In the genomic region with DNA sequence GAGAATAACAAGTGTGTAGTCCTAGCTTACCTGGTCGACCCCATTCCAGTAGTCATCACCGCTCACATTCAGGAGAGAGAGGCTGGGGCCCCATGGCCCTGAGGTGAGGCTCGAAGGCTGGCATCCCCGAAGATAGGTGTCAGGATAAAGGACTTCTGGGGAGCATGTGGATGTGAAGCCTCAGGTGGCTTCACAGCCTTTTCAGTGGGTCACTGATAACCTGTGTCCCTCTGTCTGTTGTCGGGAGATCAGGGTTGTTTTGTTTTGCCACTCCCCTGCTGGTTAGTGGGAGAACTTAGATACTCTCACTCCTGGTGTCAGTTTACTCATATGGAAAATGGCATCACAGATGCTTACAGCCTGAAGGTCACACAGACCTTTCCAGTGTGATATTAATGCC, we compare ENCODE assay signal across 18 mouse cellular contexts. TPM values are rescaled to one million over a fixed set of nuclear protein-coding genes. Genes with fewer than 3 reads are reported as not detected.
DNase-seq lines count a peak whose midpoint lies in the region; ATAC-seq lines count a peak whose summit lies in the region.
"Had no signal": no experiment of that assay in that cellular context is flagged by ENCODE, and none has a peak within 500 bp of the region (broad histone marks: within the 10 kb centered on the region; RNA-seq: fewer than 3 reads in every experiment).

No protein-coding gene starts in this region.

- peak; percentile 52 for ATAC-seq in liver, embryonic 11.5 days (replicated peaks; ENCODE audit: low FRiP score)
- ATAC-seq in neural tube, embryonic 14.5 days (ENCODE audit: low read depth), result peak; percentile 25; the same call in 1 of the 2 replicates
- peak; percentile 44 for ATAC-seq in liver, embryonic 15.5 days (ENCODE audit: insufficient read depth)
- peak; percentile 62 for ATAC-seq in megakaryocyte-erythroid progenitor cell, adult 5-6 weeks (replicated peaks; ENCODE audit: low FRiP score, low TSS enrichment, poor library complexity, severe bottlenecking)
- ATAC-seq: inflammation-experienced regulatory T-cells, adult 6 months had no signal

- peak overlapping the region; percentile 60 for H3K27ac ChIP-seq in liver, embryonic 11.5 days (ENCODE audit: low read depth, low read length)
- peak overlapping the region; percentile 48; the same call in 1 of the 2 replicates for H3K27ac ChIP-seq in neural tube, embryonic 14.5 days (ENCODE audit: low read depth, low read length)
- H3K27ac ChIP-seq in liver, embryonic 15.5 days (replicated peaks), result peak overlapping the region; percentile 29

- WGBS in liver, embryonic 11.5 days, result 55% methylated on average over 5 of the region's 5 CpGs
- 75% methylated on average over 5 of the region's 5 CpGs for WGBS in neural tube, embryonic 14.5 days
- 32% methylated on average over 5 of the region's 5 CpGs for WGBS in liver, embryonic 15.5 days (ENCODE audit: insufficient replicate concordance)

- no peaks in the 10 kb centered on the region for H3K9me3 ChIP-seq in liver, embryonic 11.5 days (ENCODE audit: control insufficient read depth, low read length)
- no peaks in the 10 kb centered on the region for H3K9me3 ChIP-seq in neural tube, embryonic 14.5 days (ENCODE audit: control insufficient read depth, low read length)
- H3K9me3 ChIP-seq in liver, embryonic 15.5 days (replicated peaks), result no peaks in the 10 kb centered on the region

- peaks cover 45% of the 10 kb centered on the region for H3K4me1 ChIP-seq in liver, embryonic 11.5 days (replicated peaks; ENCODE audit: control insufficient read depth, insufficient read depth, low read length)
- peaks cover 16% of the 10 kb centered on the region; the same call in 1 of the 2 replicates for H3K4me1 ChIP-seq in neural tube, embryonic 14.5 days (ENCODE audit: control insufficient read depth, insufficient read depth, low read length)
- H3K4me1 ChIP-seq in liver, embryonic 15.5 days (replicated peaks), result peaks cover 54% of the 10 kb centered on the region

- no peaks in the 10 kb centered on the region for H3K27me3 ChIP-seq in liver, embryonic 11.5 days (replicated peaks; ENCODE audit: control insufficient read depth, insufficient read depth, low read length)
- H3K27me3 ChIP-seq in neural tube, embryonic 14.5 days (ENCODE audit: control insufficient read depth, insufficient read depth, low read length), result no peaks in the 10 kb centered on the region
- 0 out of 2 replicates have a peak, but pooled peaks cover 3% of the 10 kb centered on the region for H3K27me3 ChIP-seq in liver, embryonic 15.5 days

- H3K36me3 ChIP-seq in liver, embryonic 11.5 days (ENCODE audit: control insufficient read depth, insufficient read depth, low read length), result no peaks in the 10 kb centered on the region
- H3K36me3 ChIP-seq in neural tube, embryonic 14.5 days (ENCODE audit: control insufficient read depth, insufficient read depth, low read length), result no peaks in the 10 kb centered on the region
- no peaks in the 10 kb centered on the region for H3K36me3 ChIP-seq in liver, embryonic 15.5 days (replicated peaks)

- H3K9ac ChIP-seq in liver, embryonic 11.5 days (ENCODE audit: low read depth, low read length), result no peak overlapping the region
- H3K9ac ChIP-seq in neural tube, embryonic 14.5 days (replicated peaks; ENCODE audit: low read depth, low read length), result no peak overlapping the region
- H3K9ac ChIP-seq in liver, embryonic 15.5 days, result no peak overlapping the region

- intact Hi-C loops in left cerebral cortex, postnatal 10 days (cut with DNase I), result no loop called here

- H3K4me2 ChIP-seq in liver, embryonic 11.5 days, result peak overlapping the region; percentile 53
- H3K4me2 ChIP-seq in neural tube, embryonic 14.5 days (ENCODE audit: low read depth, low read length), result no peak overlapping the region
- H3K4me2 ChIP-seq in liver, embryonic 15.5 days, result peak overlapping the region; percentile 16

- no peak for DNase-seq in liver, embryonic 11.5 days (ENCODE audit: low spot score)
- DNase-seq in liver, result no peak
- no peak for DNase-seq in neural tube, embryonic 10.5 days (ENCODE audit: extremely low spot score, low spot score)
- no peak for DNase-seq in ovary, postnatal 10 days (ENCODE audit: low spot score)
- DNase-seq in left cerebral cortex, postnatal 10 days (ENCODE audit: extremely low spot score in 1 of 2, low spot score in 2 of 2), result no peak
- DNase-seq: adrenal gland, postnatal 14 days; B cell, adult 2 months; cerebellum, adult 11-12 months; cerebellum, postnatal 14 days; heart, postnatal 36 days; kidney, adult 2 months; kidney, postnatal 10 days; left cerebral cortex, postnatal 4 days; right cerebral cortex, postnatal 25 days had no signal

- no peak overlapping the region for H3K4me3 ChIP-seq in liver, embryonic 11.5 days (ENCODE audit: low read depth, low read length)
- no peak overlapping the region for H3K4me3 ChIP-seq in neural tube, embryonic 14.5 days (ENCODE audit: low read depth, low read length)
- H3K4me3 ChIP-seq in liver, embryonic 15.5 days (replicated peaks), result no peak overlapping the region

RNA-seq across cellular contexts. Expression of a gene that starts 32.9 kb away (rescaled TPM):
- polyA plus RNA-seq in liver, embryonic 11.5 days (2014; fragmentation: Nextera tagmentation; extraction: Ambion mirVana), result 9.2 and 10.2 TPM in 2 replicates
- 21.8 and 28.5 TPM in 2 replicates for polyA plus RNA-seq in neural tube, embryonic 14.5 days (2014; fragmentation: Nextera tagmentation; extraction: Ambion mirVana)
- 2.6 and 3.7 TPM in 2 replicates for polyA plus RNA-seq in liver, embryonic 15.5 days (2015; fragmentation: Nextera tagmentation; extraction: Ambion mirVana)
- 40.8 and 53.2 TPM in 2 replicates for total RNA-seq in megakaryocyte-erythroid progenitor cell, adult 5-6 weeks (2014; fragmentation: Nextera tagmentation)
- 21.4 and 27.0 TPM in 2 replicates for total RNA-seq in megakaryocyte-erythroid progenitor cell, adult 5-6 weeks (2017)
- 10 to 100 TPM; 41.4 to 44.2 TPM for total RNA-seq in left cerebral cortex, postnatal 10 days (2021)
